Mouse (Mus musculus): Measurements from ENCODE around the gene Msh5. TPM values are rescaled to one million over a fixed set of nuclear protein-coding genes. Genes with fewer than 3 reads are reported as not detected.

Msh5 gene
- polyA plus RNA-seq, 1 experiment from 2014 or later, result 1.9 TPM

GRCm38 (mm10) chr17:35021842-35022477 is 24.6 kb downstream of the Msh5 start:
- WGBS, result 29% methylated on average over 6 of the region's 6 CpGs
- Histone ChIP-seq H3K27ac (replicated peaks) (peak overlapping the region; percentile 56; the same call in 1 of the 2 replicates), H3K9ac (ENCODE audit: low read length) (no peak overlapping the region), H3K9me3 (ENCODE audit: control insufficient read depth, low read length) (no peaks in the 10 kb centered on the region), H3K4me2 (replicated peaks; ENCODE audit: low read depth) (no peak overlapping the region), H3K36me3 (ENCODE audit: control insufficient read depth, insufficient read depth, low read length) (no peaks in the 10 kb centered on the region), H3K27me3 (ENCODE audit: control insufficient read depth, insufficient read depth, low read length) (no peaks in the 10 kb centered on the region), H3K4me3 (ENCODE audit: low read depth, low read length) (no peak overlapping the region), H3K4me1 (replicated peaks; ENCODE audit: control insufficient read depth, insufficient read depth) (no peaks in the 10 kb centered on the region)
- peak; percentile 6; the same call in 1 of the 2 replicates for ATAC-seq (ENCODE audit: low FRiP score, low TSS enrichment)
- DNase-seq (ENCODE audit: low spot score), result no peak
- TF ChIP-seq CTCF (IDR thresholded peaks at IDR 0.05; ENCODE audit: low read depth) (peak; percentile 31; the same call in 1 of the 2 replicates), EP300 (optimal IDR thresholded peaks at IDR 0.05) (no peak)

- Histone ChIP-seq H3K4me3 (ENCODE audit: low read depth, low read length) (no peak overlapping the region), H3K27ac (replicated peaks) (no peak overlapping the region), H3K36me3 (ENCODE audit: control insufficient read depth, insufficient read depth, low read length) (no peaks in the 10 kb centered on the region), H3K4me1 (replicated peaks; ENCODE audit: control insufficient read depth, insufficient read depth) (no peaks in the 10 kb centered on the region), H3K27me3 (ENCODE audit: control insufficient read depth, insufficient read depth, low read length) (no peaks in the 10 kb centered on the region), H3K4me2 (replicated peaks; ENCODE audit: low read depth) (0 out of 2 replicates have a peak overlapping the region, but pooled peaks have one; percentile 6), H3K9ac (ENCODE audit: low read length) (no peak overlapping the region), H3K9me3 (ENCODE audit: control insufficient read depth, low read length) (no peaks in the 10 kb centered on the region)
- 12% methylated on average over 17 of the region's 17 CpGs for WGBS
- ATAC-seq (ENCODE audit: low FRiP score, low TSS enrichment), result peak; percentile 21
- peak; percentile 89 for DNase-seq (ENCODE audit: low spot score)
- TF ChIP-seq EP300 (optimal IDR thresholded peaks at IDR 0.05) (no peak), CTCF (IDR thresholded peaks at IDR 0.05; ENCODE audit: low read depth) (peak; percentile 99)
Measured at GRCm38 (mm10) chr17:35021163-35021808, 25.3 kb downstream of the Msh5 start.

- 82% methylated on average over 8 of the region's 8 CpGs for WGBS
- H3K4me2 ChIP-seq (replicated peaks; ENCODE audit: low read depth), result no peak overlapping the region
- H3K27me3 ChIP-seq (ENCODE audit: control insufficient read depth, insufficient read depth, low read length), result no peaks in the 10 kb centered on the region
- no peak overlapping the region for H3K4me3 ChIP-seq (ENCODE audit: low read depth, low read length)
- ATAC-seq (ENCODE audit: low FRiP score, low TSS enrichment) (no peak), DNase-seq (ENCODE audit: low spot score) (no peak)
- no peak overlapping the region for H3K27ac ChIP-seq (replicated peaks)
- no peak overlapping the region for H3K9ac ChIP-seq (ENCODE audit: low read length)
- no peaks in the 10 kb centered on the region for H3K4me1 ChIP-seq (replicated peaks; ENCODE audit: control insufficient read depth, insufficient read depth)
- H3K9me3 ChIP-seq (ENCODE audit: control insufficient read depth, low read length), result no peaks in the 10 kb centered on the region
- TF ChIP-seq EP300 (optimal IDR thresholded peaks at IDR 0.05), result no peak
- no peak for TF ChIP-seq CTCF (IDR thresholded peaks at IDR 0.05; ENCODE audit: low read depth)
- H3K36me3 ChIP-seq (ENCODE audit: control insufficient read depth, insufficient read depth, low read length), result peaks cover under 1% of the 10 kb centered on the region; the same call in 1 of the 2 replicates
Measured at GRCm38 (mm10) chr17:35020551-35020950, 26.0 kb downstream of the Msh5 start.

- H3K4me3 ChIP-seq (ENCODE audit: low read depth, low read length), result no peak overlapping the region
- WGBS, result 87% methylated on average over 11 of the region's 11 CpGs
- ATAC-seq (ENCODE audit: low FRiP score, low TSS enrichment) (no peak), DNase-seq (ENCODE audit: low spot score) (no peak)
- H3K9ac ChIP-seq (ENCODE audit: low read length), result no peak overlapping the region
- H3K36me3 ChIP-seq (ENCODE audit: control insufficient read depth, insufficient read depth, low read length), result peaks cover 6% of the 10 kb centered on the region; the same call in 1 of the 2 replicates
- H3K9me3 ChIP-seq (ENCODE audit: control insufficient read depth, low read length), result no peaks in the 10 kb centered on the region
- H3K27ac ChIP-seq (replicated peaks), result no peak overlapping the region
- H3K4me2 ChIP-seq (replicated peaks; ENCODE audit: low read depth), result no peak overlapping the region
- H3K4me1 ChIP-seq (replicated peaks; ENCODE audit: control insufficient read depth, insufficient read depth), result no peaks in the 10 kb centered on the region
- TF ChIP-seq EP300 (optimal IDR thresholded peaks at IDR 0.05) (no peak), CTCF (IDR thresholded peaks at IDR 0.05; ENCODE audit: low read depth) (no peak)
- no peaks in the 10 kb centered on the region for H3K27me3 ChIP-seq (ENCODE audit: control insufficient read depth, insufficient read depth, low read length)
Measured at GRCm38 (mm10) chr17:35019894-35020293, 26.7 kb downstream of the Msh5 start.

DNA sequence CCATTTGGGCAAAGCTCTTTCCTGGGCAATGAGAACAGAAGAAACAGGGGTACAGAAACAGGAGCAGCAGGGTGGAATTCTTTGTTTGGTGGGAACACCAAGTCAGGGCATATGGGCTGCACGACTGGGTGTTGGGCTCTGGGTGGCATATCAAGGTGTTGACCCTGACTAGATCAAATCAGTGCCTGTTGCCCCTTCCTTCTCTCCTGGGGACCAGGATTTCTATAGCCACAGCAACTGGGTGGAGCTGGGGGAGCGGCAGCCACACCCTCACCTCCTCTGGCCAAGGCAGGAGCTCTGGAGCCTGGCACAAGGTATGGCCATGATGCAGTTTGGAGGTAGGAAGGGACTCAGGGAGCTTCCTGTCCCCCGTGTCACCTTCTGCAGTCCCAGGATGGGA is 28.4 kb downstream of the Msh5 start:
- Histone ChIP-seq H3K9ac (ENCODE audit: low read length) (no peak overlapping the region), H3K27me3 (ENCODE audit: control insufficient read depth, insufficient read depth, low read length) (no peaks in the 10 kb centered on the region), H3K27ac (replicated peaks) (no peak overlapping the region), H3K4me2 (replicated peaks; ENCODE audit: low read depth) (no peak overlapping the region), H3K4me1 (replicated peaks; ENCODE audit: control insufficient read depth, insufficient read depth) (no peaks in the 10 kb centered on the region), H3K9me3 (ENCODE audit: control insufficient read depth, low read length) (no peaks in the 10 kb centered on the region), H3K4me3 (ENCODE audit: low read depth, low read length) (no peak overlapping the region), H3K36me3 (ENCODE audit: control insufficient read depth, insufficient read depth, low read length) (peaks cover 20% of the 10 kb centered on the region)
- TF ChIP-seq EP300 (optimal IDR thresholded peaks at IDR 0.05) (no peak), CTCF (IDR thresholded peaks at IDR 0.05; ENCODE audit: low read depth) (no peak)
- DNase-seq (ENCODE audit: low spot score) (peak; percentile 48), ATAC-seq (ENCODE audit: low FRiP score, low TSS enrichment) (no peak)
- 62% methylated on average over 3 of the region's 3 CpGs for WGBS

DNA sequence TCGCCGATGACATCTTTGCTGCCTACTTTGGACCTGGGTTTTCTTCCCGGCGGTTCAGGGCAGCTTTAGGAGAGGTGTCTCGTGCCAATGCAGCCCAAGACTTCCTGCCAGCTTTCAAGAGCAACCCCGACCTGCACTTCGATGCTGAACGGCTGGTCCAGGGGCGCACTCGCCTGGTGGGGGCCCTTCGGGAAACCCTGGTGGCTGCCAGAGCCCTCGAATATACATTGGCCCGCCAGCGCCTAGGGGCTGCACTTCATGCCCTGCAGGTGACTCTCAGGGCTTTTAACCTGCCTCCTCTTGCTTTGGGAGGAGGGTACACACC is 28.9 kb downstream of the Msh5 start:
- no peak for ATAC-seq (ENCODE audit: low FRiP score, low TSS enrichment)
- no peak overlapping the region for H3K27ac ChIP-seq (replicated peaks)
- no peak overlapping the region for H3K9ac ChIP-seq (ENCODE audit: low read length)
- H3K4me2 ChIP-seq (replicated peaks; ENCODE audit: low read depth), result no peak overlapping the region
- WGBS, result 65% methylated on average over 14 of the region's 14 CpGs
- no peak for DNase-seq (ENCODE audit: low spot score)
- no peak overlapping the region for H3K4me3 ChIP-seq (ENCODE audit: low read depth, low read length)
- H3K36me3 ChIP-seq (ENCODE audit: control insufficient read depth, insufficient read depth, low read length), result peaks cover 24% of the 10 kb centered on the region
- H3K4me1 ChIP-seq (replicated peaks; ENCODE audit: control insufficient read depth, insufficient read depth), result no peaks in the 10 kb centered on the region
- no peaks in the 10 kb centered on the region for H3K9me3 ChIP-seq (ENCODE audit: control insufficient read depth, low read length)
- H3K27me3 ChIP-seq (ENCODE audit: control insufficient read depth, insufficient read depth, low read length), result no peaks in the 10 kb centered on the region
- no peak for TF ChIP-seq CTCF (IDR thresholded peaks at IDR 0.05; ENCODE audit: low read depth)
- TF ChIP-seq EP300 (optimal IDR thresholded peaks at IDR 0.05), result no peak

Data from stomach, postnatal 0 days (tissue).